Mouse (Mus musculus): ENCODE measurements around the gene Olfr544. TPM values are rescaled to one million over a fixed set of nuclear protein-coding genes. Genes with fewer than 3 reads are reported as not detected.
A peak's percentile ranks its signal among the peaks of the same experiment; 100 is the strongest.

The Olfr544 gene
- polyA plus RNA-seq, 1 experiment from 2014 or later = 0.09 TPM

- no peak overlapping the region for H3K4me3 ChIP-seq (replicated peaks)
- WGBS = 49% methylated on average over 5 of the region's 5 CpGs
- no peaks in the 10 kb centered on the region for H3K27me3 ChIP-seq
- no peak overlapping the region for H3K9ac ChIP-seq
- H3K27ac ChIP-seq = no peak overlapping the region
- H3K36me3 ChIP-seq = peaks cover 27% of the 10 kb centered on the region
- no peak overlapping the region for H3K4me2 ChIP-seq
- no peaks in the 10 kb centered on the region for H3K9me3 ChIP-seq (replicated peaks)
- ATAC-seq (replicated peaks; ENCODE audit: low FRiP score) = no peak
- H3K4me1 ChIP-seq = no peaks in the 10 kb centered on the region
These were observed 15.4 kb downstream of the Olfr544 start for GRCm38 (mm10) chr7:102472675-102473074.

GRCm38 (mm10) chr7:102467566-102467965 is 20.5 kb downstream of the Olfr544 start:
- Histone ChIP-seq H3K9ac (no peak overlapping the region), H3K9me3 (replicated peaks) (no peaks in the 10 kb centered on the region), H3K4me3 (replicated peaks) (no peak overlapping the region), H3K27ac (no peak overlapping the region), H3K4me2 (no peak overlapping the region), H3K36me3 (peaks cover 77% of the 10 kb centered on the region), H3K27me3 (no peaks in the 10 kb centered on the region), H3K4me1 (no peaks in the 10 kb centered on the region)
- WGBS = 92% methylated on average over 8 of the region's 8 CpGs
- no peak for ATAC-seq (replicated peaks; ENCODE audit: low FRiP score)

- WGBS = 84% methylated on average over 5 of the region's 5 CpGs
- Histone ChIP-seq H3K27ac (no peak overlapping the region), H3K27me3 (no peaks in the 10 kb centered on the region), H3K36me3 (peaks cover 93% of the 10 kb centered on the region), H3K9ac (no peak overlapping the region), H3K4me1 (no peaks in the 10 kb centered on the region), H3K4me2 (no peak overlapping the region), H3K4me3 (replicated peaks) (no peak overlapping the region), H3K9me3 (replicated peaks) (no peaks in the 10 kb centered on the region)
- ATAC-seq (replicated peaks; ENCODE audit: low FRiP score) = no peak
These were observed 29.3 kb downstream of the Olfr544 start for GRCm38 (mm10) chr7:102458618-102459380.

- Histone ChIP-seq H3K27ac (no peak overlapping the region), H3K4me3 (replicated peaks) (no peak overlapping the region), H3K4me2 (no peak overlapping the region), H3K4me1 (peaks cover 20% of the 10 kb centered on the region), H3K9ac (no peak overlapping the region), H3K36me3 (peaks cover 64% of the 10 kb centered on the region), H3K9me3 (replicated peaks) (no peaks in the 10 kb centered on the region), H3K27me3 (no peaks in the 10 kb centered on the region)
- no peak for ATAC-seq (replicated peaks; ENCODE audit: low FRiP score)
- WGBS = 66% methylated on average over 9 of the region's 9 CpGs
These were observed 41.7 kb downstream of the Olfr544 start for GRCm38 (mm10) chr7:102446438-102446837.

GRCm38 (mm10) chr7:102444301-102444700 is 43.8 kb downstream of the Olfr544 start:
- peaks cover 44% of the 10 kb centered on the region for H3K36me3 ChIP-seq
- 0 out of 2 replicates have a peak, but pooled peaks cover 3% of the 10 kb centered on the region for H3K27me3 ChIP-seq
- no peaks in the 10 kb centered on the region for H3K9me3 ChIP-seq (replicated peaks)
- H3K4me1 ChIP-seq = peaks cover 20% of the 10 kb centered on the region
- no peak overlapping the region for H3K27ac ChIP-seq
- H3K9ac ChIP-seq = no peak overlapping the region
- H3K4me3 ChIP-seq (replicated peaks) = no peak overlapping the region
- WGBS = 76% methylated on average over 2 of the region's 2 CpGs
- peak overlapping the region; percentile 1; the same call in 1 of the 2 replicates for H3K4me2 ChIP-seq
- ATAC-seq (replicated peaks; ENCODE audit: low FRiP score) = no peak

GRCm38 (mm10) chr7:102442432-102442831 is 45.7 kb downstream of the Olfr544 start:
- Histone ChIP-seq H3K9ac (peak overlapping the region; percentile 74), H3K27me3 (peaks cover 10% of the 10 kb centered on the region; the same call in 1 of the 2 replicates), H3K4me3 (replicated peaks) (peak overlapping the region; percentile 79), H3K27ac (peak overlapping the region; percentile 92), H3K4me1 (peaks cover 20% of the 10 kb centered on the region), H3K4me2 (peak overlapping the region; percentile 61), H3K36me3 (peaks cover 29% of the 10 kb centered on the region), H3K9me3 (replicated peaks) (no peaks in the 10 kb centered on the region)
- no peak for ATAC-seq (replicated peaks; ENCODE audit: low FRiP score)
- WGBS = 0% methylated on average over 4 of the region's 4 CpGs

- H3K27ac ChIP-seq = peak within 1 kb of the TSS; percentile 92
- peak within 1 kb of the TSS; percentile 79 for H3K4me3 ChIP-seq (replicated peaks)
- peaks cover 24% of the 10 kb centered on the region for H3K36me3 ChIP-seq
- under 1% methylated on average over 54 of the region's 56 CpGs for WGBS
- no peaks in the 10 kb centered on the region for H3K9me3 ChIP-seq (replicated peaks)
- H3K27me3 ChIP-seq = peaks cover 16% of the 10 kb centered on the region; the same call in 1 of the 2 replicates
- peak within 1 kb of the TSS; percentile 74 for H3K9ac ChIP-seq
- H3K4me1 ChIP-seq = peaks cover 20% of the 10 kb centered on the region
- peak; percentile 98 for ATAC-seq (replicated peaks; ENCODE audit: low FRiP score)
- H3K4me2 ChIP-seq = peak within 1 kb of the TSS; percentile 61
These were observed 46.3 kb downstream of the Olfr544 start, which contains the start of gene Rrm1 for GRCm38 (mm10) chr7:102441657-102442391. Rrm1 (plus strand) TSS chr7:102441695.

GRCm38 (mm10) chr7:102440822-102441656 is 47.1 kb downstream of the Olfr544 start:
- 56% methylated on average over 15 of the region's 15 CpGs for WGBS
- Histone ChIP-seq H3K4me1 (peaks cover 20% of the 10 kb centered on the region), H3K27ac (peak overlapping the region; percentile 5; the same call in 1 of the 2 replicates), H3K27me3 (peaks cover 18% of the 10 kb centered on the region; the same call in 1 of the 2 replicates), H3K9me3 (replicated peaks) (no peaks in the 10 kb centered on the region), H3K36me3 (peaks cover 16% of the 10 kb centered on the region), H3K4me2 (peak overlapping the region; percentile 61), H3K4me3 (replicated peaks) (peak overlapping the region; percentile 79), H3K9ac (no peak overlapping the region)
- 0 out of 2 replicates have a peak, but pooled peaks have one; percentile 5 for ATAC-seq (replicated peaks; ENCODE audit: low FRiP score)

GRCm38 (mm10) chr7:102434344-102434743 is 53.8 kb downstream of the Olfr544 start:
- H3K36me3 ChIP-seq = no peaks in the 10 kb centered on the region

More at GRCm38 (mm10) chr7:102434344-102434743, 53.8 kb downstream of the Olfr544 start:
- H3K9ac ChIP-seq = no peak overlapping the region
- no peaks in the 10 kb centered on the region for H3K9me3 ChIP-seq (replicated peaks)
- H3K4me1 ChIP-seq = no peaks in the 10 kb centered on the region
- no peak for ATAC-seq (replicated peaks; ENCODE audit: low FRiP score)
- peaks cover 15% of the 10 kb centered on the region; the same call in 1 of the 2 replicates for H3K27me3 ChIP-seq
- WGBS = 78% methylated on average over 2 of the region's 2 CpGs
- no peak overlapping the region for H3K4me2 ChIP-seq
- H3K4me3 ChIP-seq (replicated peaks) = no peak overlapping the region
- H3K27ac ChIP-seq = no peak overlapping the region
